Mouse (Mus musculus) regulatory T cell (primary cell): ENCODE results near the gene Dscaml1.

Experiments used
- in situ Hi-C: fragments of 300-600 bp; cut with MboI, MseI; formaldehyde crosslinking; loops from one replicate; pipeline ENCODE4 v1.15.1; 2025; ENCODE audit warnings: high pct_unique_total_duplicates

Gene Dscaml1

GRCm38 (mm10) chr9:45504977-45505376 is 78.5 kb downstream of the Dscaml1 start:
- in situ Hi-C loops, result no loop called here

DNA sequence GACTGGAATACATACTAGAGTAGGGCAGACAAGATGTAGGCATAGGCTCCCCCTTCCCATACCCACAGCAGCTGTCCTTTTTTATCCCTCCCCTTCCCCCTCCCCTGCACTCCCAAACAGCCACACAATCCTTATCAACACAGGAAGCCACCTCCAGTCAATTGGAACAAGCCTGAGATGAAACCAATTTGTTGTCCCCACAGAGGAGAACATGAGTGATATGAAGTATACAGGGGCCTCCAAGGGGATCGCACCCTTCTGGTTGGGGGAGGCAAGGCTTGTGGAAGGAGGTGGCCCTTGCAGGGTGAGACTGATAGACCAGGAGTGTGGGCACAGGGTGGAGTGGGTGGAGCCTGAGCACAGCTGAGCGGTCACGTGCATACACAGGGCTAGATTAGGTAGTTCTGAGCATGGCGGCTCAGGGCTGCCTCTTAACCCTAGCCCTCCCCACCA is 79.1 kb downstream of the Dscaml1 start:
- in situ Hi-C loops, result no loop called here

DNA sequence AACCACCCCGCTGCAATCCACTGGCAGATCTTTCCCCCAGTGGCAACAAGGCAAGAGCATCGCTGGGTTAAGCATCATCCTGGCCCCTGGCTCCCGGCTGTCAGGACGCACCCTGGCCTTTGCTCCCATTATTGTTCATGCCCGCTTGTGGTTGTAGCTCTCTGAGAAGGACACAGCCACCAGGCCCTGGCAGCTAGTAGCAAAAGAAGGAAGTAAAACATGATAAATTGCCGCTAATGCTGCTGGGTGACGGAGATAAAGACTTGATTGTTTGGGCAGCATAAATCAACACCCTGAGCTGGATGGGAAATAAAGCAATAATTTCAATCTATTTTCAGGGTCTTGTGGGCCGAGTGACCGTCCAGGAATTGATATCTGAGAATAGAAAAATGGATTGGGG is 81.1 kb downstream of the Dscaml1 start:
- in situ Hi-C loops, result no loop called here

GRCm38 (mm10) chr9:45510806-45511546 is 84.5 kb downstream of the Dscaml1 start:
- in situ Hi-C loops, result no loop called here

DNA sequence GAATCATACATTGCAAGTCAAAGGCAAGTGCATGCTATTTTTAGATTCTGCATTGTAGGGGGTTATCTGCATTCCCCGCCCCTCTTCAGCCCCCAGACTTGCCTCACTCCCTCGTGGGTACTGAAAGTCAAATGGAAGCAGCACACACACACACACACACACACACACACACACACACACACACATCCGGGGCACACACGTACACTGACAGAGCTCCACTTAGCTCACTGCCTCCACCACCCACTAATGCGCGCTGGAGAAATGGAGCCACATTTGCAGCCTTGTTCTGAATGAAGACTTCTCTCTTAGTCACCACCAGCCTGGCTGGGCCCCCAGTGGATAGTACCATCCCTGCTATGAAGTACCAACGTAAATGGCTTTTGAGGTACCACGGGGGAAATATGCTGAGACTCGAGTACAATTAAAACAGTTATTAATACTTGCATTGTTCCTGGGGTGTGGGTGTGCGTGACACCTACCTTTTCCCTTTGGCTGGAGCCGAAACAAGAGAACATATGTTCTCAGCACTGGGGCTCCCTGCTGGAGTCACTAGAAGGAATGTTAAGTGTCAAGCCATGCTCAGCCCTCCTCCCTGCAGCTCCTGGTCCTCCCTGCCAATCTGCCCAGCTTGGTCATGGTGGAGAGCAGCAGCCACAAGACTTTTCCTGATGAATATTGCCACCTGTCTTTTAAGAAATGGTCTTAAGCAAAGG is 91.7 kb downstream of the Dscaml1 start:
- in situ Hi-C loops, result no loop called here

DNA sequence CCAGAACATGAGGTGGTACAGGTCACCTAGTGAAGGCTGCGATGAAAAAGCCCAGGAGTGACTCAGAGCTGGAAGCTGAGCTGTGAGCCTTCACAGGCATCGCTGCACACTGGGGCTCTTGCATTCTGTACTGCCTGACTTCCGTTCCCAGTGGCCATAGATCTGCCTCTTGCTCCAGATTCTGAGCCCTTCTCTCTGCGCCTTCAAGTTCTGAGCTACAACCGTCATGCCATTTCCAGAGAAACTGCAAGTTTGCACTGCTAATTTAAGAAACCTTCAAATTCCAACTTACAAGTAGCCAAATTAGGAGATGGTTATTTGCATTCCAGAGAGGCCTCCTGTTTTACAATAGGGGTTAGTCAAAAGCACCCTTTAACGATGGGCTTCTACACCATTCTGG is 93.4 kb downstream of the Dscaml1 start:
- in situ Hi-C loops, result no loop called here

- in situ Hi-C loops, result no loop called here
Measured at GRCm38 (mm10) chr9:45522866-45523265, 96.4 kb downstream of the Dscaml1 start.

DNA sequence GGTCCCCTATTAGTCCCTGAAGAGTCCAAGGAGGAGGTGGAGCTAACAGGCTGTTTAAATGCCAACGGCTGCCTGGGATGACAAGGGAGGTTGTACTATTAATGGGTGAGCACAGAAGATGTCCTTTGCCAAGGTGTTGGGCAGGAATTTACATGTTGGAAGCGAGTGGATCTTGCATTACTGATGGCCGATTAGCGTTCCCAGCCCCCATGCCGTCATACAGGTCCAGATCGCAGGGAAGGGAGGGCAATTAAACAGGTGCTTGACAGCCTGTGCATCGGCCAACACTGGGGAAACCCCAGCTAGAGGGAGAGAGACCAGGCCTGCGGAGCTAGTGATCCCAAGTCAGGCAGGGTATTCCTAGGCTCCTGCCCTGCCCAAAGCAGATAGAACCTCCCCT is 98.1 kb downstream of the Dscaml1 start:
- in situ Hi-C loops, result no loop called here

DNA sequence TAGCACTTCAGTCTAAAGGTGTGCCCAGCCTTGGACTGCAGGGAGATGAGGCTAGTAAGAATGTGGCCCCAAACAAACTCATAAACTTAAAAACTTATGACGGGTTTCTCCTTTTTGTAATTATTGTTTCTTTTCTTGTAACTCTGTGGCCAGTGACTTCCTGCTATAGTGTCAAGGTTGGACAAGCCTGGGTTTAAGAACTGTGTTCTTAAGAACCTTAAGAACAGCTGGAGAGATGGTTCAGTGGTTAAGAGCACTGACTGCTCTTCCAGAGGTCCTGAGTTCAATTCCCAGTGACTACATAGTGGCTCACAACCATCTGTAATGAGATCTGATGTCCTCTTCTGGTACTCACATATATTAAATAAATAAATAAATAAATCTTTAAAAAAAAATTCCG is 106.8 kb downstream of the Dscaml1 start:
- in situ Hi-C loops, result no loop called here

DNA sequence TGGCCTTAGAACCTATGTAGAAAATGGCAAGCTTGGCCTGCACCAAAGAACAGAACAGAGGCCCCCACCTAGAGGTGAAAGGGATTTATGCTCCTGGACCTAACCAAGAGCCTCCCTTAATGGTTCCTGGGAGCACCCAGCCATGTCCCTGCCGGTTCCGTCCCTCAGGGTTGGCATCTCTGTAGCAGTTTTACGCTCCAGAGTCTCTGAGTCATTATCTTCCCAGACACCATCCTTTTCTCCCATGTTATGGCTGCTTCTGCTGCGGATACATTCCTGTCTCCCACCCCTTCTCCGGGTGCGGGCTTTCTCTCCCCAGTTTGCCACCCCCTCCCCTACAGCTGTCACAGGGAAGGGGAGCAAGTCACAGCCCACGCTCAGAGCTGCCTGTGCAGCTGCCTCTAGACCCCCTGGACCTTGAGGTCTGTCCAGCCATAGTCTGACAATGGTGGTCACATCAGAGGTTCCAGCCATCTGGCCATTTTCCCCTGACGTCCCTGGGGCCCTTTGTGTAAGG is 108.1 kb downstream of the Dscaml1 start:
- in situ Hi-C loops, result no loop called here

DNA sequence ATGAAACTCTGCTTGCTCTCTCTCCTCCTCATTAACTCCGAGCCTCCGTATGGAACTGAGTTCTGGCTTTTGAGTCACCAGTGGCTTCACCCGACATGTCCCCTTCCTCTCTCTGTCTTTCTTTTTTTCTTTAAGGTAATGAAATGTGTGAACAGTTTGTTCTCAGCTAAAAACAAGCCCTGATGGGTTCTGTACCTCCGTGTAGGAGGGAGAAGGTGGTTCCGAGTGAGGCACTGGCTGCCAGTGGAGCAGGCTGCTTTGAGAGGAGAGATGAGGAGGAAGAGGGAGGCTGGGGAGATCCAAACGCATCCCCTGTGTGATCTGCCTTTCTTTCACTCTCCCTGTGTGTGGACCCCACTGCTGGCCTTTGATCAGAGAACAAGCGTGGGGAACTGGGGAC is 111.2 kb downstream of the Dscaml1 start:
- in situ Hi-C loops, result no loop called here

DNA sequence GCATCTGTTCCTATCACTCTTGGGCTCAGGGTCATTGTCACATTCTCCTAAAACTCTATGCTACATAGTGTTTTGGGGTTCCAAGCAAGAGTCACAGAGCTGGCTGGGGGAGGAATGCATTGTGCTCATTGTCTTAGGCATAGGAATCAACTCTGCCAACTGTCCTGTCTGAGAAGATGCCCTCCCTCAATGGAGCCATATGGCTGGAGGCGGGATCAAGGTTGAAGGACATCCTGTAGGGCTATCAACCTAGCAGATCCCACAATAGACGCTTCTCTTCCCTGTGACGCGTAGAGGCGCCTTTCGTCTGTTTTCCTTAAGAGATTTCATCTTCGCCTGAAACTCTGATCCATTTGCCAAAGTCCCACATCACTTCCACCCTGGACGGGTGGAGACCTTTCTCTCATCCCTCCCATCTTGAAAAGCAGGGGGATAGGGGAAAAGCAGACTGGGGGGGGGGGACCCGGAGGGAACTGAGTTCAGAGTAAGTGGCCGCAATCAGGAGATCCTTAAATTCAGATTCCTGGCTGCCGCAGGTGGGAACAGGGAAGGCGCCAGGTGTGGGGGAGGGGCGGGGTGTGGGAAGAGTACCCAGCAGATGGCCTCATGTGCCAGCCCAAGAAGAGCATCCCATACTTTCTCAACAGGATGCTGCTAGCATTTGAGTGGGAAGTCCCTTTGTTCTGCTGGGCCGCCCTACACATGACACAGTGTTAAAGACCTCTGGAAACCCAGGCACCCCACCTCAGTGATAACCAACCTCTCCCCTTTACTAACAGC is 113.0 kb downstream of the Dscaml1 start:
- in situ Hi-C loops, result loop anchor here (10.0 kb wide), 1 partner anchor 1695 kb away; no protein-coding TSS in a partner anchor

DNA sequence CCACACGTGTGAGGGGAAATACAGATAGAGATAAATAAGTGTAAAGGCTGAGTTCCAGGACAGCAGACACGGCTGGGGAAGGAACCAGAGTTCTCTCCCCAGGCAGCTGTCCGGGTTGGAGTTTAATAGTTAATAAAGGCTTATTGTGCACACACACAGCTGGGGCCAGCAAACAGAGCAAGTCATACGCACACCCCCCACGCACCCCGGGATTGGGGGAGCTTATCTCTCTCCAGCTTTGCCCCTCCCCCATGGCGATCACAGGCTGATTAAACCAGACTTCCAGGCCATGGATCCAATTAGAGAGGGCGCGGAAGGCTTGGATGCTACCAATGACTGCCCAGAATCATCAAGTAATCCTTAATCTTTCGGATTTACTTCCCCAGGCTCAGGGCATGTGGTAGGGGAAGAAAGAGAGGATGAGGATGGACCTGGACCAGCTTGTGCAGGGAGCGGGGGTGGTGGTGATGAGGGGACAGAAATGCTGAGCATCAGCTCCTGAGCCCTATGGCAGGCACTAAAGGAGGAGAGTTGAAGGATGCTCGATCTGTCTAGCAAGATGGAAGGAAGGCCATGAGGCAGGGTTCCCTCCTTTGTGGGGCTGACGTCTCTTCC is 119.7 kb downstream of the Dscaml1 start:
- in situ Hi-C loops, result loop anchor here (10.0 kb wide), 1 partner anchor 1701 kb away; no protein-coding TSS in a partner anchor

GRCm38 (mm10) chr9:45546902-45547578 is 120.6 kb downstream of the Dscaml1 start:
- in situ Hi-C loops, result loop anchor here (10.0 kb wide), 1 partner anchor 1702 kb away; no protein-coding TSS in a partner anchor

- in situ Hi-C loops, result loop anchor here (10.0 kb wide), 1 partner anchor 1705 kb away; no protein-coding TSS in a partner anchor
Measured at GRCm38 (mm10) chr9:45549796-45550195, 123.4 kb downstream of the Dscaml1 start.

DNA sequence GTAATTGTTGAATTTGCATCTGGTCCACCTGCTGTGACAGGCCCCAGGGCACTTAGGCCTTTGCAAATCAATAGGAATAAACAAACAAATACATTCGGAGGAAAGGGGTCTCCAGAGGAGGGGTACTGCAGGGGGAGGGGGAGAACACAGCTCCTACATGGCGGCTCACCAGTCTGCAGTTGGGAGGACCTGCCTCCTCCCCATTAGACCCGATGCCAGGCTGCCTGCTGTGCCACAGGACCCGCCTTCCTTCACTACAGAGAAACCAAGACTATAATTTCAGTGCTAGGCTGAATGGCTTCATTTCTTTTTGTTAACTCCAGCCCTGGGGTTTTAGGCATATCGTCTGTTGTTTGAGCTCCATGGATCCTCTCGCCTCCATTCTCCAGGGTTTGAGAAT is 123.8 kb downstream of the Dscaml1 start:
- in situ Hi-C loops, result no loop called here

DNA sequence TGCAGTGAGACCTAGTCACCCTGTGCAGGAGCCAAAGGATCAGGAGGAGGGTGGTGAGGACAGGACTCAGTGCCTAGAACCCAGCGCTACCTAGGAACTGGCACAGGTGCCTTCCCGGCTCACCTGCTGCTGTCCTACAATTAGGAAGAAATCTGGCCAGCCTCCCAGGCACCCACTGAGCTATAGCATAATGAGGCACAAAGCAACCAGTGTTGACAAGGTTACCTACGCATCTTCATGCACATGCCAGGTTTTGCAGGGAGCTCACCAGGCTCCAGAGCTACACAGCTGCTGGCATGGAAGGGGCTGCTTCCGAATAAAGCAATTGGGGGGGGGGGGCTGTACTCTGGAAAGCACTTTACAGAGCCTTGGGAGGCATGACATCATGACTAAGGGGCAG is 124.2 kb downstream of the Dscaml1 start:
- in situ Hi-C loops, result no loop called here

DNA sequence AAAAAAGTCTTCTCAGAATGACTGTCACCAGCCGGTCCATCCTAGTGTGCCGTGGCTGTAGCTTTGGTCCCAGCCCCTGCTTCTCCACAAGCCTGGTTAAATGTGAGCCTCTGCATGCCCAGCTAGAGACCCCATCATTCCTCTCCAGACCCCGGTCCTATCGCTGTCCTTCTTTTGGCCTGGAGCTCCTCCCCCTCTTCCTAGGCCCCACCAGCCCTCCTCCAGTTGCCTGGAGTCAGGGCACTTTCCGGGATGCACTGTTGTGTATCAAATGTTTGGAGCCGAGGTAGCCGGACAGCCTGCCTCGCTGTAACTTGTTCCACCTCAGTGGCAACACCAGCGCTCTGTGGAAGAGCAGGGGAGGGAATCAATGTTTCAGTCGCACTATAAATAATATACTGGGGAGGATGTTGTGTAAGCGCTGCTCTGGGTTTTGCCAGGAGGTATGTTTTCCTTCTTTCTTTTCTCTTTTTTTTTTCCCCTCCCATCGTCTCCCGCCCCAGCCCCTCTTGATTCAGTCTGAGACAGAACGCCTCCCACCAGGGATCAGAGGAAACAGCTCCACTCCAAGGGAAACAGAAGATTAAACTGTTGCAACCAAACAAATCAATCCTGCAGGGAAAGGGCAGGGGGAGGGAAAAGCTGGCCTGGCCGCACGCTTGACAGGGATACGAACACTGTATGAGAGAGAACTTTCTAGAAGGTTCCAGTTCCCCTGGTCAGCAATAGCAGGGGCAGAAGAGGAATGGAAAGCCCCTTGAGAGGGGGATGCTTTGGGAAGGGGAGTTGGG is 128.8 kb downstream of the Dscaml1 start:
- in situ Hi-C loops, result no loop called here

GRCm38 (mm10) chr9:45556882-45557281 is 130.5 kb downstream of the Dscaml1 start:
- in situ Hi-C loops, result no loop called here

- in situ Hi-C loops, result loop anchor here (10.0 kb wide), 1 partner anchor 644 kb away; no protein-coding TSS in a partner anchor
Measured at GRCm38 (mm10) chr9:45560987-45561386, 134.6 kb downstream of the Dscaml1 start.
